Comparison of ENCODE assay signal across 8 mouse cellular contexts in the genomic region with DNA sequence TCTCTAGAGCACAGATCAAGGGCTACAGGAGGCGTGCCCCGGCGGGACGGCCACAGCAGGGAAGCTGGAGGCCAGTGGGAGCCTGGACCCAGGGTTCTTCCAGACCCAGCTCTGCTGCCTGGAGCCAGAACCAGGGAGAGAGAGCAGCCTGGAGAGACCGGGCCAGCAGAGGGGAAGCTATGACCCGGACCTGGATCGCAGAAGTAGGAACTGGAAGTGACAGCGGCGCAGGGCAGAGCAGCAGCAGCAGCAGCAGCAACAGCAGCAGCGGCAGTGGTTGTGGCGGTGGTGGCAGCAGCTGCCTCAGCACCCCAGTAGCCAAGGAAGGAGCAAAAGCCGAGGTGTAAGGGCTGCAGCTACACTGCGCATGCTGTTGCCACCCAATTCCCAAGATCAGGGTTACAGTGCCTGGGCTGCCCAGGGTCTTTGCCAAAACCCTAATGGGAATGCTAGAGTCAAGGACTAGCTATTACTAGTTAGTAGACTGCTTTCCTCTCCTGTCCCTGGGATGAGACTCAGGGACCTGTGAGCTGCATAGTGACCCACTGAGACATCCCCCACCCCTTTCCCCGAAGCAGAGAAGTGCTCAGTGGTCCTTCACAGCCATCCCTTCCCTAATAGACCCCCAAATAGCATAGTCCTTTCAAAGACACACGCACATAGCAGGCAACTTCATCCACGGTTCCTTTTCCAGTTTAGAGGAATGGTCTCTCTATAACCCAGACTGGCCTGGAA. TPM values are rescaled to one million over a fixed set of nuclear protein-coding genes. Genes with fewer than 3 reads are reported as not detected.
A peak's percentile ranks its signal among the peaks of the same experiment; 100 is the strongest.
DNase-seq lines count a peak whose midpoint lies in the region; ATAC-seq and TF ChIP-seq lines count a peak whose summit lies in the region.

No protein-coding gene starts in this region.

- peak; percentile 4 for DNase-seq in right cerebral cortex, adult 18-20 months
- DNase-seq in right cerebral cortex, adult 2 months (ENCODE audit: low spot score in 2 of 2), result no peak
- peak; percentile 34 for DNase-seq in embryo, embryonic 11 days
- peak; percentile 65 for DNase-seq in heart, adult 8-10 months (ENCODE audit: low spot score)
- DNase-seq in liver, postnatal 0 days, result peak; percentile 44
- peak; percentile 34 to 47 for DNase-seq in thymus, postnatal 10 days (ENCODE audit: low spot score in 2 of 2)

- no peaks in the 10 kb centered on the region for H3K4me1 ChIP-seq in intestine, postnatal 0 days (replicated peaks; ENCODE audit: control insufficient read depth, insufficient read depth, low read length)
- no peaks in the 10 kb centered on the region for H3K4me1 ChIP-seq in liver, postnatal 0 days (ENCODE audit: insufficient read depth)
- H3K4me1 ChIP-seq in neural tube, embryonic 12.5 days, result no peaks in the 10 kb centered on the region

- no peak for TF ChIP-seq EP300 in liver, postnatal 0 days (IDR thresholded peaks at IDR 0.05; ENCODE audit: low read depth)

- H3K27me3 ChIP-seq in intestine, postnatal 0 days (replicated peaks; ENCODE audit: control insufficient read depth, insufficient read depth, low read length), result no peaks in the 10 kb centered on the region
- H3K27me3 ChIP-seq in liver, postnatal 0 days (ENCODE audit: insufficient read depth, low read length), result no peaks in the 10 kb centered on the region
- H3K27me3 ChIP-seq in neural tube, embryonic 12.5 days (replicated peaks), result no peaks in the 10 kb centered on the region

- no peaks in the 10 kb centered on the region for H3K36me3 ChIP-seq in intestine, postnatal 0 days (ENCODE audit: control insufficient read depth, insufficient read depth)
- H3K36me3 ChIP-seq in liver, postnatal 0 days (replicated peaks; ENCODE audit: insufficient read depth, low read length), result no peaks in the 10 kb centered on the region
- no peaks in the 10 kb centered on the region for H3K36me3 ChIP-seq in neural tube, embryonic 12.5 days

- 0 out of 2 replicates have a peak, but pooled peaks have one; percentile 16 for ATAC-seq in intestine, postnatal 0 days
- ATAC-seq in liver, postnatal 0 days, result peak; percentile 67
- peak; percentile 63; the same call in 1 of the 2 replicates for ATAC-seq in neural tube, embryonic 12.5 days (ENCODE audit: low FRiP score, low read depth)

- TF ChIP-seq CTCF in intestine, postnatal 0 days (IDR thresholded peaks at IDR 0.05; ENCODE audit: low read depth), result no peak
- TF ChIP-seq CTCF in liver, postnatal 0 days (IDR thresholded peaks at IDR 0.05; ENCODE audit: low read depth), result no peak

- H3K9ac ChIP-seq in intestine, postnatal 0 days (ENCODE audit: low read depth, low read length), result peak overlapping the region; percentile 18; the same call in 1 of the 2 replicates
- peak overlapping the region; percentile 35; the same call in 1 of the 2 replicates for H3K9ac ChIP-seq in liver, postnatal 0 days (replicated peaks)
- H3K9ac ChIP-seq in neural tube, embryonic 12.5 days, result peak overlapping the region; percentile 45; the same call in 1 of the 2 replicates

- no peak overlapping the region for H3K27ac ChIP-seq in intestine, postnatal 0 days (ENCODE audit: low read depth, low read length)
- H3K27ac ChIP-seq in liver, postnatal 0 days (ENCODE audit: low read depth), result peak overlapping the region; percentile 24; the same call in 1 of the 2 replicates
- H3K27ac ChIP-seq in neural tube, embryonic 12.5 days, result no peak overlapping the region

- 32% methylated on average over 16 of the region's 16 CpGs for WGBS in intestine, postnatal 0 days
- WGBS in liver, postnatal 0 days (ENCODE audit: insufficient replicate concordance), result 33% methylated on average over 16 of the region's 16 CpGs
- 27% methylated on average over 16 of the region's 16 CpGs for WGBS in neural tube, embryonic 12.5 days

- H3K4me3 ChIP-seq in intestine, postnatal 0 days (ENCODE audit: low read depth, low read length), result peak overlapping the region; percentile 40
- H3K4me3 ChIP-seq in liver, postnatal 0 days (ENCODE audit: low read depth, low read length), result peak overlapping the region; percentile 50
- H3K4me3 ChIP-seq in neural tube, embryonic 12.5 days, result peak overlapping the region; percentile 41

- no peaks in the 10 kb centered on the region for H3K9me3 ChIP-seq in intestine, postnatal 0 days (ENCODE audit: control insufficient read depth)
- no peaks in the 10 kb centered on the region for H3K9me3 ChIP-seq in liver, postnatal 0 days (ENCODE audit: low read length)
- no peaks in the 10 kb centered on the region for H3K9me3 ChIP-seq in neural tube, embryonic 12.5 days

- peak overlapping the region; percentile 78 for H3K4me2 ChIP-seq in intestine, postnatal 0 days (replicated peaks; ENCODE audit: low read depth)
- peak overlapping the region; percentile 77 for H3K4me2 ChIP-seq in liver, postnatal 0 days (ENCODE audit: low read depth, low read length)
- H3K4me2 ChIP-seq in neural tube, embryonic 12.5 days (replicated peaks), result peak overlapping the region; percentile 72

RNA-seq across cellular contexts. Expression of gene Arhgef6, which starts 11.9 kb away (rescaled TPM):
- 10 to 100 TPM; 60.5 to 71.3 (median 67.7) TPM for total RNA-seq in heart, adult 8-10 months (2022)
- 2.7 and 3.2 TPM in 2 replicates for polyA plus RNA-seq in intestine, postnatal 0 days (2015; fragmentation: Nextera tagmentation; extraction: Ambion mirVana)
- polyA plus RNA-seq in liver, postnatal 0 days (2015; fragmentation: Nextera tagmentation; extraction: Ambion mirVana), result 5.9 and 6.1 TPM in 2 replicates
- polyA plus RNA-seq in neural tube, embryonic 12.5 days (2016; fragmentation: Nextera tagmentation; extraction: Ambion mirVana), result 5.8 and 7.5 TPM in 2 replicates

Comparison
In these comparisons a context has a peak if more than half of its experiments do, and no peak if none do; other contexts are left out.
1. DNase-seq: peak in right cerebral cortex, adult 18-20 months (single experiment), embryo, embryonic 11 days (single experiment), heart, adult 8-10 months (single experiment), liver, postnatal 0 days (single experiment) and thymus, postnatal 10 days (2 of 2); none in right cerebral cortex, adult 2 months (0 of 2).
2. ATAC-seq: peak in every context shown above with its lines; median percentile 67 in liver, postnatal 0 days; 63 in neural tube, embryonic 12.5 days; 16 in intestine, postnatal 0 days.
3. Peak in every context shown above with its lines, with median percentiles within 50 percentile points of each other: H3K4me2 ChIP-seq, H3K4me3 ChIP-seq and H3K9ac ChIP-seq.